Mouse (Mus musculus): ENCODE data around the gene Ttc26.

- TF ChIP-seq POLR2A (IDR thresholded peaks at IDR 0.05; ENCODE audit: extremely low read depth, insufficient read depth, low read length) (no peak), CTCF (IDR thresholded peaks at IDR 0.05; ENCODE audit: low read depth, low read length) (no peak)
These were observed 37.1 kb upstream of the Ttc26 start for GRCm38 (mm10) chr6:38344006-38344670.
